Mouse (Mus musculus) cortical plate, adult 2 months (tissue): ENCODE measurements around the gene Mapkapk2.

ENCODE experiments used
- CTCF ChIP-seq: fragments of 200-500 bp; IDR thresholded peaks from 2 replicates; pipeline ENCODE4 v1.5.1; 2011; ENCODE audit warnings: mild to moderate bottlenecking, control low read depth, low read length; ENCODE audit not compliant: insufficient read depth; ENCODE audit errors: extremely low read depth
- POLR2A ChIP-seq: fragments of 200-500 bp; IDR thresholded peaks from 2 replicates; pipeline ENCODE4 v1.6.1; 2011; ENCODE audit warnings: mild to moderate bottlenecking, low read length, control low read depth; ENCODE audit not compliant: insufficient read depth; ENCODE audit errors: extremely low read depth

DNA sequence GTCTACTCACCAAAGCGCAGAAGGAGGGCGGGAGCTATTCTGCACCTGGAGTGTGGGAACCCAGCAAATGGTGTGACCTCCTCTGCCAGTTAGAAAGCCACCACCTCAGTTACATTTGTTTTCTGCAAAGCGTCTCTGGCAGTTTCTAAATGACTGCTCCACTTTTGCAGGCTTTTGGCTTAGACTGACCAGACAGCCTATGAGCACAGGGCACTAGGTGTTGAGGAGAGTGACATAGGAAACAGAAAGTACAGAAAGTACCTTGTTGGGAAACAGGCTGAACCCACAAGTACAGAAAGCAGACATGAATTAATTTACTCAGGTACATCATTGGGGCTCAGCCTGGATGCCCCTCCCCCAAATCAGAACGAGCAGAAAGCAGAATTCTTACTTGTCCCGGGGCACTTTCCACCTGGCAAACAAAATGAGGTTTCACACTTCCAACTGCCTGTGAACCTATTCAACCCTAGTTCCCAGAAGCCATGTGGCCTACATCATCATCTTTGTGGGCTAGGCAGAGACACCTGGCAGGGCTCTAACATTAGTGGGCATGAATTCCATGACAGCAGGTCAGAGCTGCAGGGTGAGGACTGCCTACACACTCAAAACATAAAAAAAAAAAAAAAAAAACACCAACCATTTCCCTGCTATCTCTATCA is 74.9 kb downstream of the Mapkapk2 start:
- no peak for TF ChIP-seq POLR2A
- TF ChIP-seq CTCF = no peak
